ENCODE assay signal across 19 mouse cellular contexts in the genomic region with DNA sequence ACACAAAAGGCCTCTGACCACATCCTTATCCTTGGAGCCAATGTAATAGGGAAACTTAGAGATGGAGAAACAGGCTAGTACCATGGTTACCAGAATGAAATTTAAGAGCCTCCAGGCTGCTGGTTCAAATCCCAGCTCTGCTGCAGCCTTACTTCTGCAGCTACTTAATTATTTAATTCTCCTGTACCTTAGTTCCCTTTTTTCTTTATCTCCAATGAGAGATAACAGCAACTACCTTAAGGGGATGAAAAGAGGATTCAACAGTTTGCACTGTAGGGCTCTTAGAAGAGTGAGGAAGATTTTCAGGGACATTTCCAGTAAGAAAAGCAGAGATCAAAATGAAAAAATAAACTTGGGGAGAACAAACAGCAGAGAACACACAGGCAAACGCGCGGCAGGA.
"Had no signal": no experiment of that assay in that cellular context is flagged by ENCODE, and none has a peak within 500 bp of the region (broad histone marks: within the 10 kb centered on the region; RNA-seq: fewer than 3 reads in every experiment).

No protein-coding gene starts in this region.

- H3K27me3 ChIP-seq: liver, embryonic 15.5 days; megakaryocyte, embryonic 14.5 days; midbrain, embryonic 13.5 days; midbrain, embryonic 15.5 days; neural tube, embryonic 13.5 days; neural tube, embryonic 15.5 days; stomach, embryonic 15.5 days had no signal

- H3K4me1 ChIP-seq: midbrain, embryonic 13.5 days; midbrain, embryonic 15.5 days; neural tube, embryonic 13.5 days; neural tube, embryonic 15.5 days; stomach, embryonic 15.5 days had no signal

- H3K9ac ChIP-seq: liver, embryonic 15.5 days; liver, postnatal 0 days; midbrain, embryonic 13.5 days; midbrain, embryonic 15.5 days; neural tube, embryonic 13.5 days; neural tube, embryonic 15.5 days; stomach, embryonic 15.5 days had no signal

- H3K27ac ChIP-seq: liver, embryonic 15.5 days; macrophage; midbrain, embryonic 13.5 days; midbrain, embryonic 15.5 days; neural tube, embryonic 13.5 days; neural tube, embryonic 15.5 days; stomach, embryonic 15.5 days; stomach, postnatal 0 days had no signal

- H3K9me3 ChIP-seq: liver, embryonic 15.5 days; megakaryocyte, embryonic 14.5 days; midbrain, embryonic 13.5 days; midbrain, embryonic 15.5 days; neural tube, embryonic 13.5 days; neural tube, embryonic 15.5 days; stomach, embryonic 15.5 days had no signal

- H3K4me3 ChIP-seq: liver, embryonic 15.5 days; megakaryocyte, embryonic 14.5 days; midbrain, embryonic 13.5 days; midbrain, embryonic 15.5 days; myocyte; neural tube, embryonic 13.5 days; neural tube, embryonic 15.5 days; stomach, embryonic 15.5 days had no signal

- H3K4me2 ChIP-seq: liver, embryonic 15.5 days; midbrain, embryonic 11.5 days; midbrain, embryonic 13.5 days; midbrain, embryonic 15.5 days; neural tube, embryonic 13.5 days; neural tube, embryonic 15.5 days; stomach, embryonic 15.5 days had no signal

- ATAC-seq: liver, postnatal 0 days; midbrain, embryonic 13.5 days; midbrain, embryonic 15.5 days had no signal

- DNase-seq: liver, postnatal 0 days; lung, adult 2 months; lung, postnatal 10 days; lung, postnatal 36 days; right cerebral cortex, postnatal 14 days; thymus, adult 2 months; thymus, postnatal 25 days; thymus, postnatal 4 days had no signal
